Mouse (Mus musculus): ENCODE data around the gene Ovol1. TPM values are rescaled to one million over a fixed set of nuclear protein-coding genes. Genes with fewer than 3 reads are reported as not detected.
A peak's percentile ranks its signal among the peaks of the same experiment; 100 is the strongest.

Ovol1 gene
- polyA plus RNA-seq, 1 experiment: not detected

- TF ChIP-seq POLR2A (IDR thresholded peaks at IDR 0.05; ENCODE audit: borderline replicate concordance, insufficient read depth, low read length) (no peak), CTCF (IDR thresholded peaks at IDR 0.05; ENCODE audit: borderline replicate concordance, insufficient read depth, low read depth, low read length) (no peak)
- Histone ChIP-seq H3K27me3 (ENCODE audit: control insufficient read depth, insufficient read depth, low read length) (no peaks in the 10 kb centered on the region), H3K4me3 (replicated peaks; ENCODE audit: insufficient read depth, low read depth, low read length) (no peak overlapping the region), H3K27ac (ENCODE audit: insufficient read depth, low read length) (no peak overlapping the region), H3K4me1 (ENCODE audit: control insufficient read depth, insufficient read depth, low read length) (0 out of 2 replicates have a peak, but pooled peaks cover 3% of the 10 kb centered on the region)
- 45% methylated on average over 7 of the region's 7 CpGs for WGBS
- DNase-seq: no peak
Measured at GRCm38 (mm10) chr19:5515840-5516777, 44.3 kb downstream of the Ovol1 start.

DNA sequence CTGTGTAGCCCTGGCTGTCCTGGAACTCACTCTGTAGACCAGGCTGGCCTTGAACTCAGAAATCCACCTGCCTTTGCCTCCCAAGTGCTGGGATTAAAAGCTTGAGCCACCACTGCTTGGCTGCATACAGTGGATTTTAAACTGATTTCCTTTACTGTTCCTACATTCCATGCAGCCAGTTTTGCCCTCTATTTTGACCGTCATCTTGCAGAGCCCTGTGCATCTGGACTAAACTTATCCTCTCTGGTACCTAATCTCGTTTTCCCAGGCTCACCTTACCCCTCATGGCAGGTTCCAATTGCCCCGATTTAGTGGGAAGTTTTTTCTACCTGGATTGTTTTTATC is 47.5 kb downstream of the Ovol1 start:
- 85% methylated on average over 3 of the region's 3 CpGs for WGBS
- H3K27ac ChIP-seq (ENCODE audit: insufficient read depth, low read length): no peak overlapping the region
- 0 out of 2 replicates have a peak, but pooled peaks cover 5% of the 10 kb centered on the region for H3K4me1 ChIP-seq (ENCODE audit: control insufficient read depth, insufficient read depth, low read length)
- no peak for TF ChIP-seq CTCF (IDR thresholded peaks at IDR 0.05; ENCODE audit: borderline replicate concordance, insufficient read depth, low read depth, low read length)
- TF ChIP-seq POLR2A (IDR thresholded peaks at IDR 0.05; ENCODE audit: borderline replicate concordance, insufficient read depth, low read length): no peak
- H3K27me3 ChIP-seq (ENCODE audit: control insufficient read depth, insufficient read depth, low read length): no peaks in the 10 kb centered on the region
- no peak overlapping the region for H3K4me3 ChIP-seq (replicated peaks; ENCODE audit: insufficient read depth, low read depth, low read length)
- no peak for DNase-seq

GRCm38 (mm10) chr19:5512091-5513004 is 48.1 kb downstream of the Ovol1 start:
- no peak overlapping the region for H3K27ac ChIP-seq (ENCODE audit: insufficient read depth, low read length)

DNA sequence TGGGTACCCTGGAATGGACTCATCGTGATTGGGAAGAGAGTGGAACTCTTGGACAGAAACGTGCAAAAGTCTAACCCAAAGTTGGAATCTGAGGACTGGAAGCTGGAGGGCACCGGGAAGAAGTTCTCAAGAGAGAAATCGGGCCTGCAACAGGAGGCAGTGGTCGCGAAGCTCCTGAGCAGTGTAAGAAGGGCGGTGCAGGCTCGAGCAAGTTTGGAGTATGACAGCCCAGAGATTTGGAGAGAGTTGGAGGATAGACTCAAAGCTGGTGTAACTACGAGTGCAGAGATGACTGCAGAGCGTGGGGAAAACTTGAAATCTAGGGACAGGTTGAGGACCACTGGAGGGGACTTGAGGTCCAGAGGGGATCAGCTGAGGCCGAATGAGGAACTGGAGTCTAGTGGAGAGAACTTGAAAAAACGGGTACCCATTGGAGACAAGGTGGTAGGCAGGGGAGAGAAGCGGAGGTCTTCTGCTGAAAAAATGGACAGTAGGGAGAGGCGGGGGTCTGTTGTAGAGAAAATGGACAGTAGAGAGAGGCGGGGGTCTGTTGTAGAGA is 49.3 kb downstream of the Ovol1 start:
- H3K4me1 ChIP-seq (ENCODE audit: control insufficient read depth, insufficient read depth, low read length): 0 out of 2 replicates have a peak, but pooled peaks cover 8% of the 10 kb centered on the region
- DNase-seq: no peak
- WGBS: 40% methylated on average over 15 of the region's 15 CpGs
- H3K27ac ChIP-seq (ENCODE audit: insufficient read depth, low read length): no peak overlapping the region; the same call in 1 of the 2 replicates
- no peaks in the 10 kb centered on the region for H3K27me3 ChIP-seq (ENCODE audit: control insufficient read depth, insufficient read depth, low read length)
- H3K4me3 ChIP-seq (replicated peaks; ENCODE audit: insufficient read depth, low read depth, low read length): peak overlapping the region; percentile 79
- TF ChIP-seq POLR2A (IDR thresholded peaks at IDR 0.05; ENCODE audit: borderline replicate concordance, insufficient read depth, low read length): no peak
- TF ChIP-seq CTCF (IDR thresholded peaks at IDR 0.05; ENCODE audit: borderline replicate concordance, insufficient read depth, low read depth, low read length): no peak

More at GRCm38 (mm10) chr19:5512091-5513004, 48.1 kb downstream of the Ovol1 start:
- TF ChIP-seq POLR2A (IDR thresholded peaks at IDR 0.05; ENCODE audit: borderline replicate concordance, insufficient read depth, low read length): no peak
- TF ChIP-seq CTCF (IDR thresholded peaks at IDR 0.05; ENCODE audit: borderline replicate concordance, insufficient read depth, low read depth, low read length): no peak
- WGBS: 70% methylated on average over 12 of the region's 12 CpGs
- H3K27me3 ChIP-seq (ENCODE audit: control insufficient read depth, insufficient read depth, low read length): no peaks in the 10 kb centered on the region
- 0 out of 2 replicates have a peak, but pooled peaks cover 5% of the 10 kb centered on the region for H3K4me1 ChIP-seq (ENCODE audit: control insufficient read depth, insufficient read depth, low read length)
- DNase-seq: no peak
- no peak overlapping the region for H3K4me3 ChIP-seq (replicated peaks; ENCODE audit: insufficient read depth, low read depth, low read length)

- TF ChIP-seq CTCF (IDR thresholded peaks at IDR 0.05; ENCODE audit: borderline replicate concordance, insufficient read depth, low read depth, low read length): no peak
- peak; percentile 82; the same call in 1 of the 2 replicates for TF ChIP-seq POLR2A (IDR thresholded peaks at IDR 0.05; ENCODE audit: borderline replicate concordance, insufficient read depth, low read length)
- H3K4me1 ChIP-seq (ENCODE audit: control insufficient read depth, insufficient read depth, low read length): 0 out of 2 replicates have a peak, but pooled peaks cover 8% of the 10 kb centered on the region
- DNase-seq: peak; percentile 97 to 100
- H3K27ac ChIP-seq (ENCODE audit: insufficient read depth, low read length): peak within 1 kb of the TSS; percentile 31
- 1% methylated on average over 47 of the region's 47 CpGs for WGBS
- no peaks in the 10 kb centered on the region for H3K27me3 ChIP-seq (ENCODE audit: control insufficient read depth, insufficient read depth, low read length)
- peak within 1 kb of the TSS; percentile 79 for H3K4me3 ChIP-seq (replicated peaks; ENCODE audit: insufficient read depth, low read depth, low read length)
Measured at GRCm38 (mm10) chr19:5510031-5511026, 50.1 kb downstream of the Ovol1 start, which contains the start of gene Snx32. TSS of gene Snx32 (minus strand) at chr19:5510538.

- H3K27me3 ChIP-seq (ENCODE audit: control insufficient read depth, insufficient read depth, low read length): no peaks in the 10 kb centered on the region
- no peak for DNase-seq
- TF ChIP-seq CTCF (IDR thresholded peaks at IDR 0.05; ENCODE audit: borderline replicate concordance, insufficient read depth, low read depth, low read length) (no peak), POLR2A (IDR thresholded peaks at IDR 0.05; ENCODE audit: borderline replicate concordance, insufficient read depth, low read length) (no peak)
- 0 out of 2 replicates have a peak, but pooled peaks cover 3% of the 10 kb centered on the region for H3K4me1 ChIP-seq (ENCODE audit: control insufficient read depth, insufficient read depth, low read length)
- no peak within 1 kb of the TSS for H3K4me3 ChIP-seq (replicated peaks; ENCODE audit: insufficient read depth, low read depth, low read length)
- WGBS: 65% methylated on average over 17 of the region's 17 CpGs
- no peak within 1 kb of the TSS for H3K27ac ChIP-seq (ENCODE audit: insufficient read depth, low read length)
Measured at GRCm38 (mm10) chr19:5503687-5504086, 56.8 kb downstream of the Ovol1 start, which contains the start of gene 1700020D05Rik. TSS of gene 1700020D05Rik (minus strand) at chr19:5503787.

Measured in cerebellum, adult 2 months (tissue).